Mouse (Mus musculus) testis, adult 2 months (tissue): Measurements from ENCODE around the gene Cdhr4.

Experiments
- CTCF ChIP-seq: fragments of 200-500 bp; IDR thresholded peaks from 2 replicates; pipeline ENCODE4 v1.5.1; 2012; ENCODE audit warnings: low read depth, mild to moderate bottlenecking, inconsistent platforms, low read length, moderate library complexity; ENCODE audit not compliant: control insufficient read depth, insufficient read depth, insufficient replicate concordance
- POLR2A ChIP-seq: fragments of 200-500 bp; IDR thresholded peaks from 2 replicates; pipeline ENCODE4 v1.6.1; 2012; ENCODE audit warnings: low read depth, mild to moderate bottlenecking, inconsistent platforms, low read length, moderate library complexity; ENCODE audit not compliant: control insufficient read depth

GRCm38 (mm10) chr9:108026584-108026983 lies 34.3 kb downstream of the Cdhr4 start:
- TF ChIP-seq POLR2A (no peak), CTCF (no peak)
